10 mouse cellular contexts compared by ENCODE assay signal in genomic region chr4:62256931-62257330, GRCm38 (mm10). TPM values are rescaled to one million over a fixed set of nuclear protein-coding genes. Genes with fewer than 3 reads are reported as not detected.
DNase-seq lines count a peak whose midpoint lies in the region; ATAC-seq and TF ChIP-seq lines count a peak whose summit lies in the region.
"Had no signal": no experiment of that assay in that cellular context is flagged by ENCODE, and none has a peak within 500 bp of the region (broad histone marks: within the 10 kb centered on the region; RNA-seq: fewer than 3 reads in every experiment).

No protein-coding gene starts in this region.

- TF ChIP-seq CTCF in lung, embryonic 14.5 days (IDR thresholded peaks at IDR 0.05; ENCODE audit: low read depth), result no peak
- no peak for TF ChIP-seq CTCF in lung, adult 2 months (IDR thresholded peaks at IDR 0.05; ENCODE audit: insufficient read depth, low read length)

- no peak for ATAC-seq in lung, embryonic 14.5 days (ENCODE audit: insufficient read depth)
- ATAC-seq in erythroblast, adult 5-6 weeks (replicated peaks; ENCODE audit: low FRiP score, poor library complexity, severe bottlenecking), result no peak

- H3K27me3 ChIP-seq in lung, embryonic 14.5 days (ENCODE audit: insufficient read depth, low read length), result no peaks in the 10 kb centered on the region
- H3K27me3 ChIP-seq: embryonic facial prominence, embryonic 12.5 days; limb, embryonic 15.5 days had no signal

- H3K9me3 ChIP-seq in lung, embryonic 14.5 days (ENCODE audit: low read depth, low read length), result no peaks in the 10 kb centered on the region
- H3K9me3 ChIP-seq: embryonic facial prominence, embryonic 12.5 days; limb, embryonic 15.5 days had no signal

- DNase-seq in lung, embryonic 14.5 days, result peak; percentile 90
- DNase-seq in lung, adult 2 months, result no peak
- DNase-seq in adipocyte (ENCODE audit: low spot score), result peak; percentile 49
- DNase-seq in embryo, embryonic 9.5 days (ENCODE audit: extremely low spot score), result peak; percentile 39
- DNase-seq in naive thymus-derived CD4-positive, alpha-beta T cell, adult 2 months (ENCODE audit: low read depth), result peak; percentile 8
- no peak for DNase-seq in right cerebral cortex, adult 2 months (ENCODE audit: low spot score in 2 of 2)
- DNase-seq: right cerebral cortex, postnatal 25 days had no signal

- no peak overlapping the region for H3K4me3 ChIP-seq in lung, embryonic 14.5 days (ENCODE audit: low read depth, low read length)
- H3K4me3 ChIP-seq in lung, adult 2 months (replicated peaks; ENCODE audit: extremely low read depth, low read depth, low read length), result no peak overlapping the region
- H3K4me3 ChIP-seq: embryonic facial prominence, embryonic 12.5 days; limb, embryonic 15.5 days had no signal

- WGBS in lung, embryonic 14.5 days, result 22% methylated on average over 8 of the region's 8 CpGs
- WGBS in lung, adult 2 months, result 19% methylated on average over 8 of the region's 8 CpGs

- TF ChIP-seq POLR2A in lung, adult 2 months (IDR thresholded peaks at IDR 0.05; ENCODE audit: borderline replicate concordance, extremely low read depth, low read depth, low read length), result no peak

- H3K27ac ChIP-seq in lung, embryonic 14.5 days (ENCODE audit: low read depth), result no peak overlapping the region
- H3K27ac ChIP-seq: embryonic facial prominence, embryonic 12.5 days; limb, embryonic 15.5 days had no signal

- no peak overlapping the region for H3K9ac ChIP-seq in lung, embryonic 14.5 days
- H3K9ac ChIP-seq: embryonic facial prominence, embryonic 12.5 days; limb, embryonic 15.5 days had no signal

- H3K4me1 ChIP-seq in lung, embryonic 14.5 days (ENCODE audit: insufficient read depth), result no peaks in the 10 kb centered on the region
- H3K4me1 ChIP-seq in lung, adult 2 months (ENCODE audit: control insufficient read depth, insufficient read depth, low read length), result no peaks in the 10 kb centered on the region
- H3K4me1 ChIP-seq: embryonic facial prominence, embryonic 12.5 days; limb, embryonic 15.5 days had no signal

- no peaks in the 10 kb centered on the region for H3K36me3 ChIP-seq in lung, embryonic 14.5 days (ENCODE audit: insufficient read depth)
- H3K36me3 ChIP-seq: embryonic facial prominence, embryonic 12.5 days; limb, embryonic 15.5 days had no signal

- H3K4me2 ChIP-seq in lung, embryonic 14.5 days, result no peak overlapping the region
- H3K4me2 ChIP-seq: embryonic facial prominence, embryonic 12.5 days; limb, embryonic 15.5 days had no signal

RNA-seq across cellular contexts. Expression of gene Slc31a2, which starts 5.4 kb away (rescaled TPM):
- polyA plus RNA-seq in lung, embryonic 14.5 days (2014; fragmentation: Nextera tagmentation; extraction: Ambion mirVana), result 13.6 and 14.7 TPM in 2 replicates
- 22.3 and 30.7 TPM in 2 replicates for polyA plus RNA-seq in lung, adult 2 months (2012; rRNA removed)
- 15.0 and 24.4 TPM in 2 replicates for total RNA-seq in erythroblast, adult 5-6 weeks (2015; ENCODE audit: low replicate concordance)
- total RNA-seq in erythroblast, adult 5-6 weeks (2017; ENCODE audit: low replicate concordance), result 8.8 and 13.6 TPM in 2 replicates

RNA-seq across cellular contexts. Expression of gene Zfp37, which starts 26.1 kb away (rescaled TPM):
- polyA plus RNA-seq in lung, embryonic 14.5 days (2014; fragmentation: Nextera tagmentation; extraction: Ambion mirVana), result 12.7 and 13.3 TPM in 2 replicates
- 0.58 and 1.1 TPM in 2 replicates for polyA plus RNA-seq in lung, adult 2 months (2012; rRNA removed)
- not detected in 2 replicates for total RNA-seq in erythroblast, adult 5-6 weeks (2015; ENCODE audit: low replicate concordance)
- not detected in 2 replicates for total RNA-seq in erythroblast, adult 5-6 weeks (2017; ENCODE audit: low replicate concordance)

Comparison
In these comparisons a context has a peak if more than half of its experiments do, and no peak if none do; other contexts are left out.
1. DNase-seq: peak in lung, embryonic 14.5 days (single experiment), adipocyte (single experiment), embryo, embryonic 9.5 days (single experiment) and naive thymus-derived CD4-positive, alpha-beta T cell, adult 2 months (single experiment); none in lung, adult 2 months (single experiment) and right cerebral cortex, adult 2 months (0 of 2).